Mouse (Mus musculus) cerebellum, adult 9-10 months (tissue): Measurements from ENCODE around the gene Cd6.

Experiments
- DNase-seq: peaks from one replicate; pipeline ENCODE4 v3.0.0; 2022

Cd6 gene

GRCm38 (mm10) chr19:10829436-10830175 lies at the start of gene Cd6:
Gene Cd6 (minus strand): TSS chr19:10830058.
- DNase-seq = no peak

GRCm38 (mm10) chr19:10878201-10878837 lies 48.5 kb upstream of the Cd6 start:
- peak; percentile 90 for DNase-seq

- no peak for DNase-seq
Observed at GRCm38 (mm10) chr19:10871328-10871961, 41.6 kb upstream of the Cd6 start.

GRCm38 (mm10) chr19:10870676-10871075 lies 40.8 kb upstream of the Cd6 start:
- DNase-seq = no peak

GRCm38 (mm10) chr19:10869886-10870527 lies 40.1 kb upstream of the Cd6 start, which contains the start of gene Tmem132a:
Gene Tmem132a (minus strand): TSS chr19:10869940.
- peak; percentile 85 for DNase-seq

- DNase-seq = peak; percentile 91
Observed at GRCm38 (mm10) chr19:10869241-10869885, 39.5 kb upstream of the Cd6 start.

GRCm38 (mm10) chr19:10868623-10869141 lies 38.8 kb upstream of the Cd6 start:
- DNase-seq = peak; percentile 68

- DNase-seq = no peak
Observed at GRCm38 (mm10) chr19:10867946-10868622, 38.2 kb upstream of the Cd6 start.

GRCm38 (mm10) chr19:10866351-10866750 lies 36.5 kb upstream of the Cd6 start:
- peak; percentile 71 for DNase-seq

GRCm38 (mm10) chr19:10860072-10860497 lies 30.2 kb upstream of the Cd6 start:
- DNase-seq = peak; percentile 40

- DNase-seq = no peak
Observed at GRCm38 (mm10) chr19:10856520-10856919, 26.7 kb upstream of the Cd6 start.

GRCm38 (mm10) chr19:10855422-10855821 lies 25.6 kb upstream of the Cd6 start:
- DNase-seq = no peak

- no peak for DNase-seq
Observed at GRCm38 (mm10) chr19:10847311-10848087, 17.6 kb upstream of the Cd6 start.

GRCm38 (mm10) chr19:10846150-10846549 lies 16.3 kb upstream of the Cd6 start:
- no peak for DNase-seq

- DNase-seq = no peak
Observed at GRCm38 (mm10) chr19:10845454-10845853, 15.6 kb upstream of the Cd6 start.

GRCm38 (mm10) chr19:10844206-10844605 lies 14.3 kb upstream of the Cd6 start:
- DNase-seq = no peak

- no peak for DNase-seq
Observed at GRCm38 (mm10) chr19:10842914-10843313, 13.1 kb upstream of the Cd6 start.

GRCm38 (mm10) chr19:10841721-10842626 lies 12.1 kb upstream of the Cd6 start:
- no peak for DNase-seq

- DNase-seq = no peak
Observed at GRCm38 (mm10) chr19:10839010-10839892, 9.4 kb upstream of the Cd6 start, which contains the start of gene Slc15a3. Gene Slc15a3 (plus strand): TSS chr19:10839727.
